In the genomic region with DNA sequence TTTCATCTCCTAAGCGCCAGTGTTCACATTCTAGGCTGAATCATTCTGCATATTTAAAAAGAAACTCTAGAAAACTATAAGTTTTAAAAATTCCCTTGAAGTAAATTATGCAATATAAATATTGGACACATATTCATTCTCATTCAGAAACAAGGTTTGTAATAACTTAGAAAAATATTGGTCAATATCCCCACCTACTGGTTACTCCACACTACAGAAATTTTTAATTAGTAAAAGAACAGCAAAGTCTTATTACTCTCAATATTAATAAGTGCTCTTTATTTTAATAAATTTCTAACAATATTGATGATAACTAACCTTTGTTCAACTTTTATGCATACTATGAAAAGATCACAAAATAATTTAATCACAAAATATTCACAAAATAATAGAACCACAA, we compare ENCODE assay signal across 28 mouse cellular contexts. TPM values are rescaled to one million over a fixed set of nuclear protein-coding genes. Genes with fewer than 3 reads are reported as not detected.
DNase-seq lines count a peak whose midpoint lies in the region; ATAC-seq and TF ChIP-seq lines count a peak whose summit lies in the region.
"Had no signal": no experiment of that assay in that cellular context is flagged by ENCODE, and none has a peak within 500 bp of the region (broad histone marks: within the 10 kb centered on the region; RNA-seq: fewer than 3 reads in every experiment).

No protein-coding gene starts in this region.

- WGBS in intestine, postnatal 0 days: 74% methylated on average over 1 of the region's 1 CpGs
- WGBS in intestine, embryonic 15.5 days: 79% methylated on average over 1 of the region's 1 CpGs
- WGBS in midbrain, embryonic 14.5 days: 69% methylated on average over 1 of the region's 1 CpGs
- 79% methylated on average over 1 of the region's 1 CpGs for WGBS in midbrain, embryonic 13.5 days
- WGBS in kidney, embryonic 15.5 days: 74% methylated on average over 1 of the region's 1 CpGs

- no peak for ATAC-seq in intestine, postnatal 0 days
- ATAC-seq in intestine, embryonic 15.5 days: no peak
- ATAC-seq in midbrain, embryonic 14.5 days (ENCODE audit: low FRiP score, low TSS enrichment): no peak
- no peak for ATAC-seq in midbrain, embryonic 13.5 days
- ATAC-seq in kidney, embryonic 15.5 days (replicated peaks; ENCODE audit: low FRiP score): no peak

- no peaks in the 10 kb centered on the region for H3K36me3 ChIP-seq in intestine, postnatal 0 days (ENCODE audit: control insufficient read depth, insufficient read depth)
- H3K36me3 ChIP-seq in intestine, embryonic 15.5 days: no peaks in the 10 kb centered on the region
- H3K36me3 ChIP-seq in midbrain, embryonic 14.5 days (ENCODE audit: control insufficient read depth, insufficient read depth, low read length): no peaks in the 10 kb centered on the region
- H3K36me3 ChIP-seq in midbrain, embryonic 13.5 days: no peaks in the 10 kb centered on the region
- H3K36me3 ChIP-seq in kidney, embryonic 15.5 days: no peaks in the 10 kb centered on the region
- H3K36me3 ChIP-seq: embryonic facial prominence, embryonic 12.5 days; heart, embryonic 10.5 days; limb, embryonic 12.5 days; midbrain, embryonic 10.5 days; neural tube, embryonic 15.5 days; stomach, embryonic 15.5 days had no signal

- H3K4me3 ChIP-seq in intestine, postnatal 0 days (ENCODE audit: low read depth, low read length): no peak overlapping the region
- no peak overlapping the region for H3K4me3 ChIP-seq in intestine, embryonic 15.5 days (replicated peaks)
- no peak overlapping the region for H3K4me3 ChIP-seq in midbrain, embryonic 14.5 days (replicated peaks; ENCODE audit: low read depth, low read length)
- H3K4me3 ChIP-seq in midbrain, embryonic 13.5 days (replicated peaks): no peak overlapping the region
- H3K4me3 ChIP-seq in kidney, embryonic 15.5 days (replicated peaks): no peak overlapping the region
- H3K4me3 ChIP-seq: embryonic facial prominence, embryonic 12.5 days; heart, embryonic 10.5 days; limb, embryonic 12.5 days; midbrain, embryonic 10.5 days; myocyte; neural tube, embryonic 15.5 days; stomach, embryonic 15.5 days had no signal

- H3K9ac ChIP-seq in intestine, postnatal 0 days (ENCODE audit: low read depth, low read length): no peak overlapping the region
- H3K9ac ChIP-seq in intestine, embryonic 15.5 days: no peak overlapping the region
- H3K9ac ChIP-seq in midbrain, embryonic 14.5 days (replicated peaks; ENCODE audit: low read length): no peak overlapping the region
- H3K9ac ChIP-seq in midbrain, embryonic 13.5 days (replicated peaks): no peak overlapping the region
- no peak overlapping the region for H3K9ac ChIP-seq in kidney, embryonic 15.5 days
- H3K9ac ChIP-seq: embryonic facial prominence, embryonic 12.5 days; hindbrain, embryonic 14.5 days; limb, embryonic 12.5 days; liver, embryonic 14.5 days; neural tube, embryonic 15.5 days; stomach, embryonic 15.5 days had no signal

- H3K4me2 ChIP-seq in intestine, postnatal 0 days (replicated peaks; ENCODE audit: low read depth): no peak overlapping the region
- no peak overlapping the region for H3K4me2 ChIP-seq in intestine, embryonic 15.5 days (replicated peaks)
- H3K4me2 ChIP-seq in midbrain, embryonic 14.5 days (ENCODE audit: low read length): no peak overlapping the region
- H3K4me2 ChIP-seq in midbrain, embryonic 13.5 days (replicated peaks): no peak overlapping the region
- H3K4me2 ChIP-seq in kidney, embryonic 15.5 days: no peak overlapping the region
- H3K4me2 ChIP-seq: embryonic facial prominence, embryonic 12.5 days; hindbrain, embryonic 14.5 days; limb, embryonic 12.5 days; neural tube, embryonic 15.5 days; stomach, embryonic 15.5 days had no signal

- 0 out of 2 replicates have a peak, but pooled peaks have one; percentile 30 for TF ChIP-seq CTCF in intestine, postnatal 0 days (IDR thresholded peaks at IDR 0.05; ENCODE audit: low read depth)

- no peaks in the 10 kb centered on the region for H3K27me3 ChIP-seq in intestine, postnatal 0 days (replicated peaks; ENCODE audit: control insufficient read depth, insufficient read depth, low read length)
- no peaks in the 10 kb centered on the region for H3K27me3 ChIP-seq in intestine, embryonic 15.5 days (replicated peaks)
- no peaks in the 10 kb centered on the region for H3K27me3 ChIP-seq in midbrain, embryonic 14.5 days (ENCODE audit: control insufficient read depth, insufficient read depth, low read length)
- H3K27me3 ChIP-seq in midbrain, embryonic 13.5 days: no peaks in the 10 kb centered on the region
- H3K27me3 ChIP-seq in kidney, embryonic 15.5 days: no peaks in the 10 kb centered on the region
- H3K27me3 ChIP-seq: embryonic facial prominence, embryonic 12.5 days; limb, embryonic 12.5 days; neural tube, embryonic 15.5 days; stomach, embryonic 15.5 days had no signal

- no peaks in the 10 kb centered on the region for H3K4me1 ChIP-seq in intestine, postnatal 0 days (replicated peaks; ENCODE audit: control insufficient read depth, insufficient read depth, low read length)
- H3K4me1 ChIP-seq in intestine, embryonic 15.5 days (replicated peaks): no peaks in the 10 kb centered on the region
- no peaks in the 10 kb centered on the region for H3K4me1 ChIP-seq in midbrain, embryonic 14.5 days (ENCODE audit: control insufficient read depth, insufficient read depth, low read length)
- no peaks in the 10 kb centered on the region for H3K4me1 ChIP-seq in midbrain, embryonic 13.5 days (replicated peaks)
- H3K4me1 ChIP-seq in kidney, embryonic 15.5 days: no peaks in the 10 kb centered on the region
- H3K4me1 ChIP-seq: embryonic facial prominence, embryonic 12.5 days; heart, embryonic 10.5 days; limb, embryonic 12.5 days; midbrain, embryonic 10.5 days; neural tube, embryonic 15.5 days; stomach, embryonic 15.5 days had no signal

- DNase-seq in midbrain, embryonic 14.5 days: peak; percentile 25
- peak; percentile 11 for DNase-seq in Muller cell, postnatal 12 days (ENCODE audit: inconsistent ontology term)
- no peak for DNase-seq in left cerebral cortex, adult 9 months (ENCODE audit: low spot score in 2 of 2)
- DNase-seq: adrenal gland, postnatal 14 days; cerebellum, adult 18-20 months; cerebellum, postnatal 36 days; gastrocnemius, postnatal 25 days; heart, postnatal 10 days; kidney, adult 18-20 months; layer of hippocampus, postnatal 36 days; lung, postnatal 36 days had no signal

- H3K9me3 ChIP-seq in intestine, postnatal 0 days (ENCODE audit: control insufficient read depth): no peaks in the 10 kb centered on the region
- H3K9me3 ChIP-seq in intestine, embryonic 15.5 days: no peaks in the 10 kb centered on the region
- H3K9me3 ChIP-seq in midbrain, embryonic 14.5 days (ENCODE audit: control insufficient read depth, low read length): no peaks in the 10 kb centered on the region
- no peaks in the 10 kb centered on the region for H3K9me3 ChIP-seq in midbrain, embryonic 13.5 days
- no peaks in the 10 kb centered on the region for H3K9me3 ChIP-seq in kidney, embryonic 15.5 days (replicated peaks)
- H3K9me3 ChIP-seq: embryonic facial prominence, embryonic 12.5 days; heart, embryonic 10.5 days; limb, embryonic 12.5 days; midbrain, embryonic 10.5 days; neural tube, embryonic 15.5 days; stomach, embryonic 15.5 days had no signal

- H3K27ac ChIP-seq in intestine, postnatal 0 days (ENCODE audit: low read depth, low read length): no peak overlapping the region
- H3K27ac ChIP-seq in intestine, embryonic 15.5 days: no peak overlapping the region
- no peak overlapping the region for H3K27ac ChIP-seq in midbrain, embryonic 14.5 days (replicated peaks; ENCODE audit: low read depth, low read length)
- H3K27ac ChIP-seq in midbrain, embryonic 13.5 days: no peak overlapping the region
- H3K27ac ChIP-seq in kidney, embryonic 15.5 days: no peak overlapping the region
- H3K27ac ChIP-seq: embryonic facial prominence, embryonic 12.5 days; heart, embryonic 10.5 days; hindbrain, embryonic 14.5 days; limb, embryonic 12.5 days; liver, embryonic 14.5 days; midbrain, embryonic 10.5 days; neural tube, embryonic 15.5 days; stomach, embryonic 15.5 days had no signal

RNA-seq across cellular contexts. Expression of a gene that starts 20.2 kb away (rescaled TPM):
- 0.31 and 0.39 TPM in 2 replicates for polyA plus RNA-seq in intestine, postnatal 0 days (2015; fragmentation: Nextera tagmentation; extraction: Ambion mirVana)
- 2.0 and 2.2 TPM in 2 replicates for polyA plus RNA-seq in intestine, embryonic 15.5 days (2015; fragmentation: Nextera tagmentation; extraction: Ambion mirVana)
- polyA plus RNA-seq in midbrain, embryonic 14.5 days (2014; fragmentation: Nextera tagmentation; extraction: Ambion mirVana): not detected in 2 replicates
- not detected in 2 replicates for polyA plus RNA-seq in midbrain, embryonic 13.5 days (2015; fragmentation: Nextera tagmentation; extraction: Ambion mirVana)
- polyA plus RNA-seq in kidney, embryonic 15.5 days (2015; fragmentation: Nextera tagmentation; extraction: Ambion mirVana): 0.06 TPM in 1 of 2 replicates, not detected in the other
- polyA plus RNA-seq: embryonic facial prominence, embryonic 12.5 days; frontal cortex, adult 2 months; hindbrain, embryonic 14.5 days; limb, embryonic 12.5 days; midbrain, embryonic 10.5 days; myocyte; thymus, postnatal 0 days had no signal

RNA-seq across cellular contexts. Expression of a gene that starts 26.1 kb away (rescaled TPM):
- 0.07 TPM in 1 of 2 replicates, not detected in the other for polyA plus RNA-seq in intestine, postnatal 0 days (2015; fragmentation: Nextera tagmentation; extraction: Ambion mirVana)
- not detected in 2 replicates for polyA plus RNA-seq in intestine, embryonic 15.5 days (2015; fragmentation: Nextera tagmentation; extraction: Ambion mirVana)
- not detected in 2 replicates for polyA plus RNA-seq in midbrain, embryonic 14.5 days (2014; fragmentation: Nextera tagmentation; extraction: Ambion mirVana)
- 0.08 TPM in 1 of 2 replicates, not detected in the other for polyA plus RNA-seq in midbrain, embryonic 13.5 days (2015; fragmentation: Nextera tagmentation; extraction: Ambion mirVana)
- polyA plus RNA-seq in kidney, embryonic 15.5 days (2015; fragmentation: Nextera tagmentation; extraction: Ambion mirVana): not detected in 2 replicates
- polyA plus RNA-seq: embryonic facial prominence, embryonic 12.5 days; frontal cortex, adult 2 months; heart, embryonic 10.5 days; hindbrain, embryonic 14.5 days; large intestine, adult 2 months; limb, embryonic 12.5 days; liver, embryonic 14.5 days; midbrain, embryonic 10.5 days; myocyte; neural tube, embryonic 15.5 days; small intestine, adult 2 months had no signal

Comparison
In these comparisons a context has a peak if more than half of its experiments do, and no peak if none do; other contexts are left out.
1. DNase-seq: peak in midbrain, embryonic 14.5 days (single experiment) and Muller cell, postnatal 12 days (single experiment); none in left cerebral cortex, adult 9 months (0 of 2).